8 mouse cellular contexts compared by ENCODE assay signal in the genomic region with DNA sequence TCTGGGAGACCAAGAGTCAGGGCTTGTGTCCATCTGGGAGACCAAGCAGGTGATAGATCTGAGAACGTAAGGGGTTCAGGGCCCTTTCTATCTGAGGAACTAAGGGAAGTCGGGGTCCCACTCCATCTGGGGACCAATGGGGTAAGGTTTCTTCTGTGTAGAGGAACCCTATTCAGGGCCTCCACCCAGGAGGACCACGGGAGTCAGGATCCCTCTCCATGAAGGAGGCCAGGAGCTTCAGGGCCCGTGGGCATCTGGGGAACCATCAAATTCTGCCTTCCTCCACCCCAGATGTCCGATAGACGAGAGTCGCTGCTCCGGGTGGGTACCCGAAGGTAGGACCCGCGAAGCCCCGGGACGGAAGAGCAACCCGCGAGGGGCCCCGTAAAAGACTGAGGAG. TPM values are rescaled to one million over a fixed set of nuclear protein-coding genes. Genes with fewer than 3 reads are reported as not detected.
DNase-seq lines count a peak whose midpoint lies in the region; ATAC-seq lines count a peak whose summit lies in the region.

No protein-coding gene starts in this region.

- H3K9me3 ChIP-seq in midbrain, embryonic 14.5 days (ENCODE audit: control insufficient read depth, low read length): no peaks in the 10 kb centered on the region

- intact Hi-C loops in left cerebral cortex, postnatal 14 days (cut with DNase I): loop anchor here (2.0 kb wide), 1 partner anchor 47 kb away; a partner anchor contains a TSS

- no peaks in the 10 kb centered on the region for H3K36me3 ChIP-seq in midbrain, embryonic 14.5 days (ENCODE audit: control insufficient read depth, insufficient read depth, low read length)

- peak overlapping the region; percentile 80 for H3K27ac ChIP-seq in midbrain, embryonic 14.5 days (replicated peaks; ENCODE audit: low read depth, low read length)

- peaks cover 4% of the 10 kb centered on the region for H3K27me3 ChIP-seq in midbrain, embryonic 14.5 days (ENCODE audit: control insufficient read depth, insufficient read depth, low read length)

- peak overlapping the region; percentile 87 for H3K9ac ChIP-seq in midbrain, embryonic 14.5 days (replicated peaks; ENCODE audit: low read length)

- H3K4me1 ChIP-seq in midbrain, embryonic 14.5 days (ENCODE audit: control insufficient read depth, insufficient read depth, low read length): peaks cover 26% of the 10 kb centered on the region

- DNase-seq in frontal cortex, postnatal 36 days (ENCODE audit: low spot score in 2 of 2): no peak
- peak; percentile 11 for DNase-seq in urinary bladder, postnatal 25 days (ENCODE audit: low spot score)
- no peak for DNase-seq in urinary bladder, postnatal 10 days (ENCODE audit: low spot score)
- no peak for DNase-seq in midbrain, embryonic 14.5 days
- DNase-seq in left cerebral cortex, postnatal 14 days (ENCODE audit: low spot score in 2 of 2): no peak
- no peak for DNase-seq in spleen, adult 18-20 months

- WGBS in midbrain, embryonic 14.5 days: under 1% methylated on average over 16 of the region's 16 CpGs

- ATAC-seq in frontal cortex, adult (ENCODE audit: low TSS enrichment): 0 out of 2 replicates have a peak, but pooled peaks have one; percentile 15
- ATAC-seq in inflammation-experienced regulatory T-cells, adult 6 months: peak; percentile 15
- ATAC-seq in midbrain, embryonic 14.5 days (ENCODE audit: low FRiP score, low TSS enrichment): no peak; the same call in none of the 2 replicates

- H3K4me2 ChIP-seq in midbrain, embryonic 14.5 days (ENCODE audit: low read length): peak overlapping the region; percentile 65

- H3K4me3 ChIP-seq in midbrain, embryonic 14.5 days (replicated peaks; ENCODE audit: low read depth, low read length): peak overlapping the region; percentile 88

RNA-seq across cellular contexts. Expression of a gene that starts 16.5 kb away (rescaled TPM):
- polyA plus RNA-seq in inflammation-experienced regulatory T-cells, adult 6 months (2017; shearing (Covaris generic)): 10 to 100 TPM; 22.0 to 25.8 (median 24.5) TPM
- polyA plus RNA-seq in midbrain, embryonic 14.5 days (2014; fragmentation: Nextera tagmentation; extraction: Ambion mirVana): 61.9 and 79.7 TPM in 2 replicates
- 100 to 1,000 TPM; 142 to 160 TPM for total RNA-seq in left cerebral cortex, postnatal 14 days (2021)

RNA-seq across cellular contexts. Expression of a gene that starts 47.7 kb away (rescaled TPM):
- under 1 TPM; 0.34 to 0.75 (median 0.39) TPM for polyA plus RNA-seq in inflammation-experienced regulatory T-cells, adult 6 months (2017; shearing (Covaris generic))
- 23.9 and 33.5 TPM in 2 replicates for polyA plus RNA-seq in midbrain, embryonic 14.5 days (2014; fragmentation: Nextera tagmentation; extraction: Ambion mirVana)
- total RNA-seq in left cerebral cortex, postnatal 14 days (2021): 100 to 1,000 TPM; 200 to 202 TPM

Comparison
In these comparisons a context has a peak if more than half of its experiments do, and no peak if none do; other contexts are left out.
1. RNA of a gene that starts 47.7 kb away (polyA plus RNA-seq): 23.9 to 33.5 TPM in midbrain, embryonic 14.5 days; 0.34 to 0.75 TPM in inflammation-experienced regulatory T-cells, adult 6 months; every median in the first group is over 10 times any median in the second.